Mouse (Mus musculus) ES-E14 (cell line): ENCODE measurements around the gene Parp3. TPM values are rescaled to one million over a fixed set of nuclear protein-coding genes. Genes with fewer than 3 reads are reported as not detected.

ENCODE experiments used
- DNase-seq: peaks from one replicate; pipeline ENCODE4 v3.0.0-alpha.2; 2013; ENCODE audit warnings: low read depth, low spot score
- H3K27ac ChIP-seq: 2 replicates; pipeline ENCODE4 v1.5.1; 2012; ENCODE audit warnings: low read depth, mild to moderate bottlenecking, low read length, moderate library complexity, mixed read lengths; ENCODE audit not compliant: poor library complexity, insufficient read depth, severe bottlenecking
- H3K36me3 ChIP-seq: 2 replicates; pipeline ENCODE4 v1.6.1; 2012; ENCODE audit warnings: mild to moderate bottlenecking, low read length, moderate library complexity, mixed read lengths; ENCODE audit not compliant: control insufficient read depth, poor library complexity, insufficient read depth, severe bottlenecking
- H3K4me1 ChIP-seq, 2 experiments: fragments of 150-350 bp in 1 of 2; sonication (generic) in 1 of 2; 2 replicates each; pipeline ENCODE4 v1.6.1; 2012; ENCODE audit warnings: low read length in 2 of 2, mild to moderate bottlenecking in 1 of 2, mixed read lengths in 1 of 2; ENCODE audit not compliant: control insufficient read depth in 2 of 2, insufficient read depth in 2 of 2, poor library complexity in 1 of 2
- H3K4me3 ChIP-seq, 2 experiments: fragments of 150-350 bp in 1 of 2; sonication (generic) in 1 of 2; 2 replicates each; pipeline ENCODE4 v1.5.1; 2012; ENCODE audit warnings: low read length in 2 of 2, low read depth in 1 of 2, mild to moderate bottlenecking in 1 of 2, mixed read lengths in 1 of 2; ENCODE audit not compliant: insufficient read depth in 1 of 2, poor library complexity in 1 of 2, severe bottlenecking in 1 of 2
- H3K9ac ChIP-seq: 2 replicates; pipeline ENCODE4 v1.6.1; 2012; ENCODE audit warnings: low read depth, mild to moderate bottlenecking, low read length, mixed read lengths; ENCODE audit not compliant: poor library complexity, insufficient read depth, severe bottlenecking
- H3K9me3 ChIP-seq: fragments of 150-350 bp; sonication (generic); 2 replicates; pipeline ENCODE4 v1.6.1; 2012; ENCODE audit warnings: low read depth, mild to moderate bottlenecking, low read length; ENCODE audit not compliant: control insufficient read depth, insufficient read depth
- CHD2 ChIP-seq: IDR thresholded peaks from 2 replicates; pipeline ENCODE4 v1.6.1; 2014; ENCODE audit warnings: mild to moderate bottlenecking, low read depth, low read length, inconsistent platforms
- HCFC1 ChIP-seq: IDR thresholded peaks from 2 replicates; pipeline ENCODE4 v1.6.1; 2012; ENCODE audit warnings: low read length, inconsistent platforms, borderline replicate concordance; ENCODE audit not compliant: insufficient read depth
- MAFK ChIP-seq: IDR thresholded peaks from 2 replicates; pipeline ENCODE4 v1.6.1; 2014; ENCODE audit warnings: mild to moderate bottlenecking, low read depth, low read length, inconsistent platforms; ENCODE audit not compliant: insufficient read depth
- ZC3H11A ChIP-seq: IDR thresholded peaks from 2 replicates; pipeline ENCODE4 v1.6.1; 2012; ENCODE audit warnings: low read depth, mild to moderate bottlenecking, inconsistent platforms, low read length, borderline replicate concordance
- ZNF384 ChIP-seq: IDR thresholded peaks from 2 replicates; pipeline ENCODE4 v1.6.1; 2012; ENCODE audit warnings: low read depth, low read length, inconsistent platforms
- in situ Hi-C, 2 experiments: fragments of 600-800 bp; cut with MboI; formaldehyde crosslinking; loops; one replicate each; pipeline ENCODE4 v1.15.1; 2025; ENCODE audit warnings: low sequenced_read_pairs in 2 of 2, inconsistent platforms in 1 of 2; ENCODE audit not compliant: unreplicated experiment in 2 of 2
- total RNA-seq: library from RNA; depleted of rRNA; stranded (reverse); fragments of 300-350 nt; gene quantifications from 2 replicates; pipeline ENCODE4 v1.2.3, GENCODE M21; 2012

Gene Parp3
- total RNA-seq, 1 experiment = 6.0 TPM

DNA sequence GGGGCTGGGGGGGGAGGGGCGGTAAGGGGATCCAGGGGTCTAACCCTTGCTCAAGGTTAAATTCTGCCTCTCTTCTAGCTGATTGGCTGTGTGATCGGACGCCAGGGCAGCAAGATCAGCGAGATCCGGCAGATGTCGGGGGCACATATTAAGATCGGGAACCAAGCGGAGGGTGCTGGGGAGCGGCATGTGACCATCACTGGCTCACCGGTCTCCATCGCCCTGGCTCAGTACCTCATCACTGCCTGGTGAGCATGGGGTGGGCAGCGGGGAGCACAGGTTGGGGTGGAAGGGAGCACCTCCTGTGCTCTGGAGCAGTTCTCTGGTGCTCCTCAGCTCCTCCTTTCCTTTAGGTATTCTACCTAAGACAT lies 14.3 kb downstream of the Parp3 start:
- Histone ChIP-seq H3K36me3 (peaks cover 30% of the 10 kb centered on the region), H3K4me1 (peaks cover 6 to 44% of the 10 kb centered on the region in 2 experiments; a peak in 3 of 4 replicates), H3K9ac (no peak overlapping the region), H3K27ac (no peak overlapping the region), H3K4me3 (no peak overlapping the region), H3K9me3 (no peaks in the 10 kb centered on the region)
- in situ Hi-C loops = no loop called here
- TF ChIP-seq MAFK = no peak
- DNase-seq = no peak

DNA sequence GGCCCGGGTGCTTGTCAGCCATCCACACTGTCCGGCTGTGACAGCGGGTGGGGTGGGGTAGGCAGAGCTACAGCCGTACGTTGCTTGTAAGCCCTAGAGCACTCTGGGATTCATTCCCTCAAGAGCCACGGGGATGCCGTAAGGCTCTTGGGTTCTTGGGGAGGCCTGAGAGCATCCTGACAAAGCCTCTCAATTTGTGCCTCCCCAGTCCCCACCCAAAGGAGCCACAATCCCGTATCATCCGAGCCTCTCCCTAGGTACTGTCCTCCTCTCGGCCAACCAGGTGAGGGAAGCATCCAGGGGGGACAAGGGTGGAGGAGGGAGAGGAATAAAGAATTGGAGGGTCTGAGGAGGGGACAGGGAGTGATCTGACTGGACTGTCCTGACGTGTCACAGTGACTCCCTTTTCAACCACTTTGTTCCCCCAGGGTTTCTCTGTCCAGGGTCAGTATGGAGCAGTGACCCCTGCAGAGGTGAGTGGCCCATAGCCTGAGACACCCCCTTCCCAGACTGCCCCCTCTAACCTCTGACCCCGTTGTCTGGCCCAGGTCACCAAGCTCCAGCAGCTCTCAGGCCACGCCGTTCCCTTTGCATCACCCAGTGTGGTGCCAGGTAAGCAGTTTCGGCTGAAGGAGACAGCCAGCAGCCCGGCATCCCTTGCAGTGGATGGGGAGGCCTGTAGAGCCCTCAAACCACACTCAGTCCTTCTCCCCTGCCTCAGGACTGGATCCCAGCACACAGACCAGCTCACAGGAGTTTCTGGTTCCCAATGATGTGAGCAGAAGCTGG lies 14.9 kb downstream of the Parp3 start:
- Histone ChIP-seq H3K27ac (no peak overlapping the region), H3K36me3 (peaks cover 30% of the 10 kb centered on the region), H3K9me3 (no peaks in the 10 kb centered on the region), H3K4me1 (peaks cover 11 to 50% of the 10 kb centered on the region in 2 experiments; a peak in 3 of 4 replicates), H3K9ac (no peak overlapping the region), H3K4me3 (no peak overlapping the region)
- in situ Hi-C loops = no loop called here
- DNase-seq = no peak
- TF ChIP-seq CHD2 = no peak
- TF ChIP-seq HCFC1 = no peak
- TF ChIP-seq ZC3H11A = no peak
- no peak for TF ChIP-seq ZNF384
- TF ChIP-seq MAFK = no peak

GRCm38 (mm10) chr9:106461026-106461415 lies 15.7 kb downstream of the Parp3 start:
- no peak overlapping the region for H3K4me3 ChIP-seq
- in situ Hi-C loops = no loop called here
- no peak overlapping the region for H3K27ac ChIP-seq
- peaks cover 14 to 57% of the 10 kb centered on the region in 2 experiments for H3K4me1 ChIP-seq
- peaks cover 30% of the 10 kb centered on the region for H3K36me3 ChIP-seq
- no peaks in the 10 kb centered on the region for H3K9me3 ChIP-seq
- DNase-seq = no peak
- no peak overlapping the region for H3K9ac ChIP-seq
- TF ChIP-seq CHD2 = no peak
- no peak for TF ChIP-seq HCFC1
- no peak for TF ChIP-seq ZC3H11A
- no peak for TF ChIP-seq ZNF384
- no peak for TF ChIP-seq MAFK

DNA sequence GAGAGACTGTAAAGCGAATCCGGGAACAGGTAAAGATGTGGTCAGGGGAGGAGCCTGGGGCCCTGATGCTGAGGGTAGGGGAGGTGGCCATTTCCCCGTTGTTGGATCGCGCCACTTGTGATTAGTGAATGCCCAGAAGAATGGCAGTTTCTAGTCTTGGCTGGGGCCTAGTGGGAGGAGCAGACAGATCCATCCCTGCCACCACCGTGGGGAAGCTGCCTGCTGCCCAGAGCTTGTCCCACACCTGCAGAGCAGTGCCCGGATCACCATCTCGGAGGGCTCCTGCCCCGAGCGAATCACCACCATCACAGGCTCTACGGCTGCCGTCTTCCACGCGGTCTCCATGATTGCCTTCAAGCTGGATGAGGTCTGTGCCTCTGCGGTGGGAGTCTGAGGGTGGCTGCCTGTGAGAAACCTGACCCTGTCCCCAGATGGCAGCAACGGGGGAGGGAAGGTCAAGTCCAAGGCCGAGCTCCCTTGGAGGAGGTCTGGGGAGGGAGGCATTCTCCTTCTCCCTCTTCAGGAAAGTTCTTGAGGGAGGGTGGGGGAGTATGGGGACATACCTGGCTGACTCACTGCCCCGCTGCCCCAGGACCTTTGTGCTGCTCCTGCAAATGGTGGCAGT lies 16.2 kb downstream of the Parp3 start:
- no peaks in the 10 kb centered on the region for H3K9me3 ChIP-seq
- no peak overlapping the region for H3K27ac ChIP-seq
- no peak for DNase-seq
- H3K4me1 ChIP-seq = peaks cover 14 to 56% of the 10 kb centered on the region in 2 experiments
- no peak overlapping the region for H3K4me3 ChIP-seq
- H3K36me3 ChIP-seq = peaks cover 30% of the 10 kb centered on the region
- in situ Hi-C loops = no loop called here
- TF ChIP-seq ZNF384 = no peak
- no peak for TF ChIP-seq HCFC1
- no peak for TF ChIP-seq CHD2
- no peak for TF ChIP-seq ZC3H11A
- no peak for TF ChIP-seq MAFK
- no peak overlapping the region for H3K9ac ChIP-seq
